Mouse (Mus musculus) frontal cortex, adult 2 months (tissue): ENCODE measurements around the gene Wbp1. TPM values are rescaled to one million over a fixed set of nuclear protein-coding genes. Genes with fewer than 3 reads are reported as not detected.

ENCODE experiments used
- DNase-seq, 2 experiments: peaks; one replicate each; pipeline ENCODE4 v3.0.0; 2022; ENCODE audit warnings: low spot score in 1 of 2; ENCODE audit errors: extremely low spot score in 1 of 2
- polyA plus RNA-seq: library from polyadenylated mRNA; depleted of rRNA; stranded (reverse); fragments of >200 nt; gene quantifications from 2 replicates; pipeline ENCODE4 v1.2.3, GENCODE M21; 2012

The Wbp1 gene
- polyA plus RNA-seq, 1 experiment, result 95.9 TPM

DNA sequence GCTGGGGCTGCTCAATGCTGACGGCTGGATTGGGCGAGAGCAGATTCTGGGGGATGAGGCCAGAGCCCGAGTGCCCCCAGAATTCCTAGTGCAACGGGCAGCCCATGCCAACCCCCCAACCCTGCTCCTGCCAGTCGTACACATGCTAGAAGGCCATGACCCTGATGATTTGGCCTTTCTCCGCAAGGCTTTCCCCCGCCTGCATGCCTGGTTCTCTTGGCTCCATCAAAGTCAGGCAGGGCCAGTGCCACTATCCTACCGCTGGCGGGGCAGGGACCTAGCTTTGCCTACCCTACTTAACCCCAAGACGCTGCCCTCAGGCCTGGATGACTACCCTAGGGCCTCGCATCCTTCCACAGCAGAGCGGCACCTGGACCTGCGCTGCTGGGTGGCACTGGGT lies 3.7 kb downstream of the Wbp1 start:
- no peak for DNase-seq

DNA sequence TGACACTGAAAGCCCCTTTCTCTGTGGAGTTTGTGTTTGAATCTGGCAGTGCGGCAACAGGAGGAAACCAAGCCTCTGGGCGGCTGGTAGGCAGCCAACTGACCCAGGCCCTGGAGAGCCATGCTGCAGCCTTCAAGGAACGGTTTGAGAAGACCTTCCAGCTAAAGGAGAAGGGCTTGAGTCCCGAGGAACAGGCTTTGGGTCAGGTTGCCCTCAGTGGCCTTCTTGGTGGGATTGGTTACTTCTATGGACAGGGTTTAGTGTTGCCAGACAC lies 4.3 kb downstream of the Wbp1 start:
- no peak for DNase-seq

DNA sequence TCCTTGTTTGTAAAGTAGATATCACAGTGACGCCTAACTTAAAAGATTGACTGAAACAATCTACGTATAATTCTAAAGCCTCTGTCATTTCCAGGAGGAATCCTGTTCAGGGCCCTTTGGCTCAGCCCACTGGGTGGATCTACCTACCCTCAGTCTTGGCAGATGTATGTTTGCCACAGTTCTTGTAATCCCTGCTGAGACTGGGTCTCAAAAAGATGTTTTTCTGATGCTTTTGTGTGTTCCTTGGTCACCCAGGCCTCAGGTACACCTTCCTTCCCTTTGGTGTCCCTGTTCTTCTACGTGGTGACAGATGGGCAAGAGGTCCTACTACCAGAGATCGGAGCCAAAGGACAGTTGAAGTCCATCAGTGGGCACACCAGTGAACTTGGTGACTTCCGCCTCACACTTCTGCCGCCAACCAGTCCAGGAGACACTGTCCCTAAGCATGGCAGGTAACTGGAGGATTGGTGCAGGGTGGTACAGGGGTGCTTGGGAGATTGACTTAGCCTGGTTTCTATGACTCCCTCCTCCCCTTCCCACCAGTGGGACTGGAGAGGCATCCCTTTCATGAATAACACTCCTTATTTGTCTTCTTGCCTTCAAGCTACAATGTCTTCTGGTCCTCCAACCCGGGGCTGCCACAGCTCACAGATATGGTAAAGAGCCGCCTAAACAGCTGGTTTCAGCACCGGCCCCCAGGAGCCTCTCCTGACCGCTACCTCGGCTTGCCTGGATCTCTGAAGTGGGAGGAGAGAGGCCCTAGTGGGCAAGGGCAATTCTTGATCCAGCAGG lies 4.8 kb downstream of the Wbp1 start:
- DNase-seq, result no peak

DNA sequence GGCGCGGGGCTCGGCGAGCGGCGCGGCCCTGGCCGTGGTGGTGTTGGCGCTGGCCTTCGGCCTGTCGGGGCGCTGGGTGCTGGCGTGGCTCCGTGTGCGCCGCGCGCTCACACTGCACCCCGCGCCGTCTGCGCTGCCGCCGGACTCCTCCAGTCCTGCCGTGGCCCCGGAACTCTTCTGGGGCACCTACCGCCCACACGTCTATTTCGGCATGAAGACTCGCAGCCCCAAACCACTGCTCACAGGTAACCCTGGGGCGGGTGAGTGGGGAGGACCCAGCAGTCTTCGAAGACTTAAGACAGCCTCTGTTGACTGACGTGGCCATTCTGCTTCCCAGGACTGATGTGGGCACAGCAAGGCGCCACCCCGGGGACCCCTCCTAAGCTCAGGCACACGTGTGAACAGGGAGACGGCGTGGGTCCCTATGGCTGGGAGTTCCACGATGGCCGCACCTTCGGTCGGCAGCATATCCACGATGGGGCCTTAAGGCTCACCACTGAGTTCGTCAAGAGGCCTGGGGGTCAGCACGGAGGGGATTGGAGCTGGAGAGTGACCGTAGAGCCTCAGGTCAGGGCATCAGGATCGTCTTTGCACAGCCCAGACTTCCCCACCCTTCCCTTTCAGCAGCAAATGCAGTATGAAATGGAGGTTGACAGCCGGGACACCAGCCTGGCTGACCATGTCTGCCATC lies 5.5 kb downstream of the Wbp1 start:
- DNase-seq, result no peak

DNA sequence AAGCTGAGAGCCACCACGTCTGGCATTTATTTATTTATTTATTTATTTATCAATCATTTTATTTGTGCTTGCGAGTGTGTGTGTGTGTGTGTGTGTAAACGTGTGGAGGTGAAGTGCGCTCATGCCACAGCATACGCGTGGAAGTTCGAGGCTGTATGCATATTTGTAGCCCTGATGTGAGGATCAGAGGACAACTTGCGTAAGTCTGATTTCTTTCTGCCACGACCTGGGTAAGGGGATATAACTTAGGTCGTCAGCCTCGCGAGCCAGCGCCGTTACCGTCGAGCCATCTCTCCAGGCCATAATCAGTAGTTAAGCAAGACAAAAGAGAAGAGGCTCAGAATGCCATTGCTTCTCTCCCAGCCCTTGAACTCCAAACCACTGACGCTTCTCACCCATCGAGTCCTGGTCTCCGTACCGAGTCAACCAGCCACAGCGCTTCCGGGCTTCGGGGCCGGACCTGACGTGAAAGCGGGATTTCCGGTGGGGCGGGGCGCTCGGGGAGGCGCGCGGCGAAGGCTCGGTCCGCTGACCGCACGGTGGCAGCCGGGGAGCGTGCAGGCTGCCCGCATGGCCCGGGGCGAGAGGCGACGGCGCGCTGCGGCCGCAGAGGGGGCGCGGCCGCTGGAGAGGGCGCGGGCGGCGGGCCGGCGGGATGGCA lies 6.2 kb downstream of the Wbp1 start, which contains the start of gene Mogs:
Gene Mogs, plus strand, starts transcription at position 486 of the 661 bp plus-strand sequence.
- peak in 1 of 2 experiments; percentile 92 for DNase-seq

DNA sequence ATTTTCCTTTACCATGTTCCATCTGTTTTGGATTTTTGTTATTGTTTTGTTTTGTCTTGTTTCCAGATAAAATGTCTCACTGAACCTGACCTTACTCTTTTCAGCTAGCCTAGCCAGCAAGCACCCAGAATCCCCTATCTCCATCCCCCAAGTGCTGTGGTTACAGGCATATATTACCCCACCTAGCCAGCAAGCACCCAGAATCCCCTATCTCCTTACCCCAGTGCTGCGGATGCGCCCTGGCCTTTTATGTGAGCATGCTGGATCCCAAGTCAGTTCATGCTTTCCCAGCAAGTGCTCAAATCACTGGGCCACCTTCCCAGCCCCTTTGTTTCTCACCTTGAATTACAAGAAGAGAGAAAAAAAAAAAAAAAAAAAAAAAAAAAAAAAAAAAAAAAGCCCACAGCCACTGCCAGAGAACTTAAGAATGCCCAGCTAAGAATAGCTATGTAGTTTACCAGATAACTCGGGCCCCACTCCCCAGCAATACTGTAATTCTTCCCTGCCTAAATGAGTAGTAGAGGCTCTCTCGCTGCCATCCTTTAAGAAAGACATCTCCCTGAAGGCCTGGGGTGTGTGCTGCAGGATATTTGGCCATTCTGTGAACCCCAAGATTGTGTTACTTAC lies 9.7 kb downstream of the Wbp1 start:
- DNase-seq, result no peak

DNA sequence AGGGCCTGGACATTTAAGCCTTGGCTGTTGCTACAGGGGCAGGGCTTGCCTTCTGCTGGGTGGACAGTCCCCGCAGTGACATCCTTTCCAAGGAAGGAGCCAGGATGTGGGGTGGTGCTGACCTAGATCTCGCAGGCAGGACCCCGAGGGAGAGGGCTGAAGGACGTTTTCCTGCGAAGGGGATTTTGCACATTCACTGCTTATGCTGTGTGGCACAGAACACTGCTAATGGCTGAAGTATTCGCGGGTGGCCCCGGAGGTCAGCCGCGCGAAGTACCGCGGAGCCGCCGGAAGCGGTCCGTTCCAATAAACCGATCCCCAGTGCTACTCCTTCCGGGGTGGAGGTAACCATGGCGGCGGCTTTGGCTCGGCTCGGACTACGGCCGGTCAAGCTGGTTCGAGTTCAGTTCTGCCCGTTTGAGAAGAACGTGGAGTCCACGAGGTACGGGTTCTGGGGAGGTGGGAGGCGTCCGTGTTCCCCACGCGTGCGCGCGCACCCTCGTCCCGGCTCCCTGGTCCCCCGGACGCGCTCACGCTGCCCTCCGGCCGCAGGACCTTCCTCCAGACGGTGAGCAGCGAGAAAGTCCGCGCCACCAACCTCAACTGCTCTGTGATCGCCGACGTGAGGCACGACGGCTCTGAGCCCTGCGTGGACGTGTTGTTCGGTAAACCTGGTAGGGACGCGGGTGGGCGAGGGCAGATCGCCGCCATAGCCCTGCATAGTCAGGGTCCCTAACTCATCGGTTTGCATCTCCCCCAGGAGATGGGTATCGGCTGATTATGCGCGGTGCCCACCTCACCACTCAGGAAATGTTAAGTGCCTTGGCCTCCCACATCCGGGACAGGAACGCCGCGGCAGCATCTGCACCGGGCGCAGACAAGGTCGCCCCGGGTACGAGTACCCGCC lies 12.3 kb downstream of the Wbp1 start, which contains the start of gene Mrpl53:
Gene Mrpl53, plus strand, starts transcription at position 279 of the 907 bp plus-strand sequence.
- peak in 1 of 2 experiments; percentile 84 for DNase-seq

DNA sequence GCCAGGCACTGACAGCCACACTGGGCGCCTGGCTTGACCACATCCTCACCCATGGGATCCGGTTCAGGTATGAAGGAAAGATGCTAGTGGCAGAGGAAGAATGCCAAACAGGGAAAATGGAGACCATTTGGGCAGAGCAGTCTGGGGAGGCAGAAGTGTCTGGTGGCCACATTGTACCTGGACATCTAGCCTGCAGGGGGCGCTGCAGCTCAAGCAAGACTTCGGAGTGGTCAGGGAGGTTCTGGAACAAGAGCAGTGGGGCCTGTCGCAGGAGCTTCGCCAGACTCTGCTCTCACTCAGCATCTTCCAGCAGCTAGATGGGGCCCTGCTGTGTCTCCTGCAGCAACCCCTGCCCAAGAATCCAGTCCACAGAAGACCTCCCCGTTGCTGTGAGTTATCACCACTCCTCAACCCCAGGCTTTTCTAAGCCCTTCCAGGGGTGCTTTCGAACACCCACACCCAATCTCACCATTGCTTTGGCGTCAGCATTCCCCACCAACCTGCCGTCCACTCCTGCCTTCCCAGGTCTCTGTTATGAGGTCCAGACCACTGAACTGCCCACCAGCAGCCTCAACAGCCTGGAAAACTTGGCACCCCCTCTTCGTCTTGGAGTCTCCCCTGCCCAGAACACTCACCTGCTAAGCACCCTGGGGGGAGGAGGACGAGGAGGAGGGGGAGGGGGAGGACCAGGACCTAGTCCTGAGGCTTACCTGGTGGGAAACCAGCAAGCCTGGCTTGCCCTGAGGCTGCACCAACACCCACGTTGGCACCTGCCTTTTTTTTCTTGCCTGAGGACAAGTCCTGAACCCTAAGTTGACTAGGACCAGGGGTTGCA lies 13.6 kb downstream of the Wbp1 start:
- DNase-seq, result peak in 1 of 2 experiments; percentile 75

DNA sequence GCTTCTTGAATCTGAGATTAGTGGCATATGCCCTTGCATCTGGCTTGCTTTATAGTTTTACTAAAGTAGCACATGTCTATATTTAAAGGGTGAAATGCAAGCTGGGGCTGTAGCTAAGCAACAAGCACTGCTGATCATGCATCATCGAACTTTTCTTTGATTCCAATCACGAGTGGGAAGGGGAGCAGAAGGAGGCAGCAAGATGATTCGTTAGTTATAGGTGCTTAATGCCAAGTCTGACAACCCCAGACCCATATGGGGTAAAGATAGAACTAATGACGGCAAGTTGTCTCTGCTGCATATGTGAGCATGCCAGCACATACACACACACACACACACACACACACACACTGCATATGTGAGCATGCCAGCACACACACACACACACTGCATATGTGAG lies 17.2 kb downstream of the Wbp1 start:
- no peak for DNase-seq

DNA sequence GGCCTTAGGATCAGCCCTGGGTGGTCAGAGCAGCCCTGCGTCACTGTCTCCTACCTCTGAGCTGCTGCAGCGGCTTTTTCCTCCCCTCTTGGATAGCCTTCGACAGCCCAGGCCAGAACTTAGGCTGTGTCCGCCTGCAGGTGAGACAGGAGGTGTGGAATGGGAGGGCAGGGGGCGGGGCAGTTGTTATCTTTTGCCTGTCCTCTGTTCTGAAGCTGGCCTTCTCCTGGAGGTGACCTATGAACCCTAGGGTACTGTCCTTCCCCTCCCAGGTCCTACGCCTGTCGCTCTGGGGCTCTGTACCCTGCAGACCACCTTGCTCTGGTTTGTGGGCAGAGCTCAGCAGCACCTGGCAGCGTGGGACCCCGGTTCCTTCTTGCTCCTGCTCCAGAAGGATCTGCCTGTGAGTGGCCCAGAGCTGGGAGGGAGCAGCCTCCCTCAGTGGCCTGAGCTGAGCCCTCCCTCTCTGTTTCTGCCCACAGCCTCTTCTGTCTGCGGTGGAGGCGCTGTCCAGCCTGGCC lies 18.2 kb downstream of the Wbp1 start:
- DNase-seq, result no peak

DNA sequence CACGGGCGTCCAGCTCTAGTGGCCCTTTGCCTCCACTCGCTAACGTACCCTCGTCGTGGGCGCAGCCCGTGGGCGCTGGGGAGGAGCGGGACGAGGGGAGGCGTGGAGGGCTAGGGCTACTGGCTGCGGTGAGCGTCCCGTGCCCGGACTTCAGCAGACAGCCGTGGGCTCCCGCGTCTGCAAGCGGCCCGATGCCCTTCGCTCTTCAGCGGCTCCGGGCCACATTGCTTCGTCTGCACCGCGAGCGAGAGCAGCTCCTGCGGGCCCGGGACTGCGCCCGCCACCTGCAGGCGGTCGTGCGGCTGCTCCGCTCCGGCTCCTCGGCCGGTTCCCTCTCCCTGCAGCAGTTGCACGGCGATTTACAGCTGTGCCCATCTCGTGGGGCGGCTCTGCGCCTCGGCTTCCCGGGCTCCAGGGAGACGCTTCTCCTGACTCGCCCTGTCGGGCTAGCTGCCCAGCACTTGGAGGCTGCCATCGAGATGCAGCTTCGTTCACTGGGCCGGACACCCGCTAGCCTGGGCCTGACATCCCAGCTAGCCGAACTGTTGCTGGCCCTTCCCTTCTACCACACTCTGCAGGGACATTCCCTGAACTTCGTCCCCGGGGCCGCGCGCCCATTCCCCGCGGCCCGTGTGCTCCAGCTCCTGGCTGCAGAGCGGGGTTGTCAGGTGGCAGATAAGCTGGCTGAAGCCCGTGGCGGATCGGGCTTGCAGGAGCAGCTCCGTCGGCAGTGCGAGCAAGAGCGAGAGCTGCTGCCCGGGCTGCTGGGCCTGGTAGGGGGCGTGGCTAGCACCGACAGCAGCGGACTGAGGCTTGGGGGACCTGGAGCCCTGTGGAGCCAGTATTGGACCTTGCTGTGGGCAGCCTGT lies 19.4 kb downstream of the Wbp1 start:
- no peak for DNase-seq

DNA sequence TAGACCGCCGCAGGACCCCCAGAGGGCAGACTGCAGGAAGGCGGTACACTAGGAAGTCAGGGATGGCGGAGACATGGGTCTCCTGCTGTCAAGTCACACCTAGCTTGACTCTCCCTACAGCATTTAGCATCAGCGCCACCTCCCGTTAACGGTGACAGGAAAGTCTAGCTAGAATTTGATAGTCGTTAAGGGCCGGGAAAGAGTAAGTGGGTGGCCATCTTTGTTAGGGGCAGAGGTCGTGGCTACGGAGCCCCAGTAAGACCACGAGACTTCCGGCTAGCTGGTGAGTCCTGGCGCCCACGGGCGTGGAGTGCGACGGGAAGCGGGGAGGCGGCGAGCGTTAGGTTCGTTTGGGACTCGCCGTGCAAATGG lies 20.1 kb downstream of the Wbp1 start, which contains the start of the genes Ccdc142 and Gm42688:
Gene Ccdc142, plus strand, starts transcription at position 286 of the 372 bp plus-strand sequence.
Gene Gm42688, plus strand, starts transcription at position 302 of the 372 bp plus-strand sequence.
- peak; percentile 88 to 93 for DNase-seq

DNA sequence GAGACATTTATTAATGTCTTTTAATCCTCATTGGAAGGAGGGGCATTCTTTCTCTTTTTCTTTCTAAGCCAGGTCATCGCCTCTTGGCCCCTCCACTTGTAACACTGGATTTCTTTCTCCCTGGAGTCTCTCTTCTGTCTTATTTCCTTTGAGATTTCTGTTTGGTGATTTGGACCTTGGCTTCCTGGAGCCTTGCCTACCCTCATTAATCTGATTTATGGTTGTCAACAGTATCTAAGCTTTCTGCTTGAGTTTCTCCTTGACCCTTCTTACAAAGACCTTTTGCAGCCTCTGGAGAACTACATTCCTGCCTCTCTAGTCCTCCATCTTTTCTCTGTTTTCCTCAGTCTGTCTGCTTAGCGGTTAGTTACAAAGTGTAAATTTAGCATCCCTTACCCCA lies 22.9 kb downstream of the Wbp1 start:
- no peak for DNase-seq

DNA sequence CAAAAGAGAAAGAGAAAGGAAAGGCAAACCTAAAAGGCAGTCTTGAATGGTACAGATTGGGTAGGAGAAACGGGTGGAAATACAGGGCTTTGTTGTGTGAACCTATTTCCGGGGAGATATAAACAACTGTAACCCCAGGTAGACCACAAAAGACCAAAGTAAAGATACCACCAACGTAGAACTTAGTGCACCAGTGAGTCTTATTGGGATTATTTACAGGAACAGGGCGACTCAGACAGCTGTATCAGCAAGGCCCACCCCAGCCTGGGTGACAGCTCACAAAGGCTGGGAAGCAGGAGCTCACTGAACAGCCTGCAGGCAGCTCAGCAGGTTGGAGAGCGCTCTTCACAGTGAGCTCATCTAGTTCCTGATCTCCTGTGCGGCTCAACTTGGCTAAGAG lies 25.4 kb downstream of the Wbp1 start:
- no peak for DNase-seq

DNA sequence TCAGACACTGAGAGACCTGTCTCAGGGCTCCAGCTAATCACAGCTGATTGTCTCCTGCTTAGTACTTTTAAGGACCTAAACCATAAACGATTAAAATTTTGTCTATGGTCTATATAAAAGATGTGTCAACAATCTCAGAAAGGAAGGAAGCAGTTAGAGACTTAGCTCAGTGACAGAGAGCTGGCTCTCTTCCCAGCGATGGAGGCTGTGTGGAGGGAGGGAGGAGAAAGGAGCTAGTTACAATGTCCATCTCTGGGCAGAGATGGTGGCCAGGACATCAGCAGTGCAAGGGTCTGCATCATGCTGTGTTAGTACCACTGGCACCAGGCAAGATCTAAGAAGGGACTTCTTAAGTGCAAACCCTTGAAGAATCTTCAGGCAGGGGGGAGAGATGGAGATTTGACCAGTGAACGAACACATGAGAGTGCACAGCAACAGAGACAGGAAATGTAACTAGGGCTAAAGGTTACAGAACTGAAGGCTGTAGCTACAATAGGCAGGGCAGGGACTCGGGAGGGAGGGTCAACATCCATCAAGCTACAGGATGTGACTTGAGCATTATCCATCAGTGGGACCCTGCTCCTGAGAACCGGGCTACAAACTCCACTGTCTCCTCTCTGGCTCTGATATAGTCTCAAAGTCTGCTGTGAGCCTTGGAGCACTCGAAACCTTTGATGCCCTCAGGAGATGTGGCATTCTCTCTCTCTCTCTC lies 28.8 kb downstream of the Wbp1 start:
- DNase-seq, result no peak

DNA sequence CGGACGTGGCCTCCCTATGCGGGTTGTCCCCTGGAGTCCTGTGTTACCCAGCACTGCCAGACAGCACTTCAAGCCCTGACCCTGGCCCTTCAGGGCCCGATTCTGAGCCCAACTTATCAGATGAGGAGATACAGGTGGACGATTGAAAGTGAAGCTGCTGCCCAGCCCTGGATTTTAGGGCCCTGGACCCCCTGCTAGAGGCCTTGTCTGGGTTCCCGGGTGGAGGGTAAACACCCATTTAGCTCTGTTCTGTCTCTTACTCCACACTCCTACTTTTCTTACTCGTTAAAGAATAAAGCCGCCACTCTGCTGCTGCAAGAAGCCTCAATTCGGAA lies 33.5 kb downstream of the Wbp1 start:
- no peak for DNase-seq

DNA sequence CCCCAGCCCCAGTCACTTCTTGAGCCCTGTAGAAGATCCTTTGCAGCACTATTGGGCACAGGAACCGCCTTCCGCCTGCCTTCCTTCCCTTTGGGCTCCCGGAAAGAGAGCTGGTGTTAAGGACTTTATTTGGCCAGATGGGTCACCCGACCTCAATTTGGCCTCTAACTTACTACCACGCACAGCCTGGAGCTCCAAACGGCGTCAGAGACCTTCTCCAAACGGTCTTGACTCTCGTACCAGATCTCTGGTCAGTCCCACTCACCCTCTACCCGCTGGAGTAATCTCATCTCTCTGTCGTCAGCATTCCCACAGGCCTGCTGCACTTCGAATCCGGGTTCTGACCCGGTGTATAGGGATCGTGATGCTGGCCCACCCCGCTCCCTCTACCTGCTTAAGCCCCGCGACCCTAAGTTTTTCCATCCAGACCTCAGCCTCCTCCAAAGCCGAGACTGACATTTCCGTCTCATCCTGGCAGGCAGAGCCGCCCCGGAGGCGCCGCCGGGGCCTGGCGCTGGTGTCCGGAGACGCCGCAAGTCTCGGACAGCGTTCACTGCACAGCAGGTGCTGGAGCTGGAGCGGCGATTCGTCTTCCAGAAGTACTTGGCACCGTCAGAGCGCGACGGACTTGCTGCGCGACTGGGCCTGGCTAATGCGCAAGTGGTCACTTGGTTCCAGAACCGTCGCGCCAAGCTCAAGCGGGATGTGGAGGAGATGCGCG lies 34.0 kb downstream of the Wbp1 start:
- no peak for DNase-seq
